Mouse (Mus musculus): ENCODE data around the gene Plekha8.

Gene Plekha8

GRCm38 (mm10) chr6:54587683-54588082 is 7.2 kb upstream of the Plekha8 start:
- DNase-seq: no peak

GRCm38 (mm10) chr6:54588212-54588611 is 6.7 kb upstream of the Plekha8 start:
- DNase-seq: no peak

- DNase-seq: no peak
Measured at GRCm38 (mm10) chr6:54590691-54591090, 4.2 kb upstream of the Plekha8 start.

- no peak for DNase-seq
Measured at GRCm38 (mm10) chr6:54591778-54592177, 3.1 kb upstream of the Plekha8 start.

- peak; percentile 95 for DNase-seq
Measured at GRCm38 (mm10) chr6:54592938-54593535, 1.9 kb upstream of the Plekha8 start.

GRCm38 (mm10) chr6:54593766-54594468 is 994 bp upstream of the Plekha8 start:
- DNase-seq: peak; percentile 30

- no peak for DNase-seq
Measured at GRCm38 (mm10) chr6:54595330-54595878, 493 bp downstream of the Plekha8 start.

GRCm38 (mm10) chr6:54597208-54597607 is 2.3 kb downstream of the Plekha8 start, which contains the start of gene Fkbp14:
Gene Fkbp14 (minus strand): TSS chr6:54597308.
- DNase-seq: no peak

- no peak for DNase-seq
Measured at GRCm38 (mm10) chr6:54597711-54598110, 2.8 kb downstream of the Plekha8 start.

- no peak for DNase-seq
Measured at GRCm38 (mm10) chr6:54600681-54601347, 5.9 kb downstream of the Plekha8 start.

GRCm38 (mm10) chr6:54602891-54603290 is 8.0 kb downstream of the Plekha8 start:
- no peak for DNase-seq

GRCm38 (mm10) chr6:54604001-54604715 is 9.2 kb downstream of the Plekha8 start:
- no peak for DNase-seq

GRCm38 (mm10) chr6:54606241-54606640 is 11.3 kb downstream of the Plekha8 start:
- no peak for DNase-seq

- no peak for DNase-seq
Measured at GRCm38 (mm10) chr6:54617363-54617762, 22.5 kb downstream of the Plekha8 start.

GRCm38 (mm10) chr6:54619530-54619929 is 24.6 kb downstream of the Plekha8 start:
- DNase-seq: no peak

GRCm38 (mm10) chr6:54620357-54620756 is 25.4 kb downstream of the Plekha8 start:
- DNase-seq: no peak

GRCm38 (mm10) chr6:54628381-54628780 is 33.5 kb downstream of the Plekha8 start:
- DNase-seq: no peak

GRCm38 (mm10) chr6:54629734-54630133 is 34.8 kb downstream of the Plekha8 start:
- no peak for DNase-seq

GRCm38 (mm10) chr6:54631462-54631861 is 36.6 kb downstream of the Plekha8 start:
- no peak for DNase-seq

GRCm38 (mm10) chr6:54639877-54640276 is 45.0 kb downstream of the Plekha8 start:
- DNase-seq: no peak

- DNase-seq: no peak
Measured at GRCm38 (mm10) chr6:54641953-54642352, 47.0 kb downstream of the Plekha8 start.

GRCm38 (mm10) chr6:54643181-54643580 is 48.3 kb downstream of the Plekha8 start:
- DNase-seq: no peak

- DNase-seq: no peak
Measured at GRCm38 (mm10) chr6:54655471-54656095, 60.7 kb downstream of the Plekha8 start.
